Mouse (Mus musculus) midbrain, postnatal 0 days (tissue): ENCODE measurements at regions not wholly inside any gene's neighbourhood (a gene's known extent, or its start where the extent isn't known, plus 50 kb on each side); places are given as distances from the start of the nearest gene placed in this dataset.
A peak's percentile ranks its signal among the peaks of the same experiment; 100 is the strongest.

Source experiments
- ATAC-seq: fragments of 200-750 bp; cut with Nextera tagmentation; 2 replicates; pipeline ENCODE4 v1.8.0; 2017; ENCODE audit warnings: moderate number of reproducible peaks, mild to moderate bottlenecking, moderate TSS enrichment, moderate library complexity; ENCODE audit not compliant: low FRiP score
- DNase-seq: peaks from one replicate; pipeline ENCODE4 v3.0.0-alpha.2; 2015; ENCODE audit warnings: low spot score
- H3K27ac ChIP-seq: fragments of 300-500 bp; sonication (generic); 2 replicates; pipeline ENCODE4 v1.5.1; 2014; ENCODE audit warnings: low read depth, mild to moderate bottlenecking, low read length, mixed read lengths
- H3K27me3 ChIP-seq: fragments of 300-500 bp; sonication (generic); 2 replicates; pipeline ENCODE4 v1.6.1; 2014; ENCODE audit warnings: low read length, control low read depth, mixed read lengths; ENCODE audit not compliant: insufficient read depth
- H3K36me3 ChIP-seq: fragments of 300-500 bp; sonication (generic); 2 replicates; pipeline ENCODE4 v1.6.1; 2014; ENCODE audit warnings: low read length, control low read depth, mixed read lengths; ENCODE audit not compliant: insufficient read depth
- H3K4me1 ChIP-seq: fragments of 300-500 bp; sonication (generic); 2 replicates; pipeline ENCODE4 v1.6.1; 2014; ENCODE audit warnings: mild to moderate bottlenecking, control low read depth, antibody characterized with exemption, low read length, mixed read lengths; ENCODE audit not compliant: insufficient read depth
- H3K4me2 ChIP-seq: fragments of 300-500 bp; sonication (generic); 2 replicates; pipeline ENCODE4 v1.6.1; 2014; ENCODE audit warnings: low read depth, mild to moderate bottlenecking, low read length, mixed read lengths; ENCODE audit not compliant: poor library complexity, severe bottlenecking
- H3K4me3 ChIP-seq: fragments of 300-500 bp; sonication (generic); 2 replicates; pipeline ENCODE4 v1.5.1; 2014; ENCODE audit warnings: low read depth, mild to moderate bottlenecking, low read length, moderate library complexity
- H3K9ac ChIP-seq: fragments of 300-500 bp; sonication (generic); replicated peaks from 2 replicates; pipeline ENCODE4 v1.6.1; 2014; ENCODE audit warnings: mild to moderate bottlenecking, low read length, moderate library complexity, mixed read lengths; ENCODE audit not compliant: poor library complexity, severe bottlenecking
- H3K9me3 ChIP-seq: fragments of 300-500 bp; sonication (generic); 2 replicates; pipeline ENCODE4 v1.6.1; 2016; ENCODE audit warnings: low read length, control low read depth
- CTCF ChIP-seq: IDR thresholded peaks from 2 replicates; pipeline ENCODE4 v1.5.1; 2016; ENCODE audit warnings: antibody characterized with exemption, mild to moderate bottlenecking
- WGBS: fragments of 180-500 bp; shearing (Covaris S2); extraction: QIAGEN DNeasy Blood & Tissue Kit; methylation state at CpG from one replicate; pipeline ENCODE4 v1.1.7; 2014; 5-methylcytosine and 5-hydroxymethylcytosine counted together

DNA sequence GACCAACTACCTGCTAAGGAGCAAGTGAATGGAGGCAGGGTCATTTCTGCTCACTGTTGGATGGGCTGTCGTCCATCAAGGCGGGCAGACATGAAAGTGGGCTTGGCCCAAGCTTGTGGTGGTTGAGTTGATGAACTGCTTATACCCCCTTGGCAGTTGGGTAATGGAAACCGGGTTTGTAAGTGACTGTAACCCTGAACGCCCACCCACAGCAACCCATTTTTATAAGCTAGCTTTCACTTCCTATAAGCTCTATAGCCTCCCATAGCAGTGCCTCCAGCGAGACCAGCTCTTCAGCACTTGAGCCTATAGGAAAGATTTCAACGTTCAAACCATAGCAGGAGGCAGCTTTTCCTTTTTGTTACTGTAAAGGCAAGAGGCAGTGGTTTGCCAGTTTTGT, 116.2 kb downstream of the Mbl2 start:
- H3K27me3 ChIP-seq = no peaks in the 10 kb centered on the region
- 84% methylated on average over 6 of the region's 6 CpGs for WGBS
- no peak overlapping the region for H3K4me2 ChIP-seq
- no peak for DNase-seq
- no peak for ATAC-seq
- no peaks in the 10 kb centered on the region for H3K4me1 ChIP-seq
- H3K36me3 ChIP-seq = no peaks in the 10 kb centered on the region
- no peak overlapping the region for H3K9ac ChIP-seq
- no peak overlapping the region for H3K27ac ChIP-seq
- no peak for TF ChIP-seq CTCF
- no peak overlapping the region for H3K4me3 ChIP-seq
- H3K9me3 ChIP-seq = no peaks in the 10 kb centered on the region

DNA sequence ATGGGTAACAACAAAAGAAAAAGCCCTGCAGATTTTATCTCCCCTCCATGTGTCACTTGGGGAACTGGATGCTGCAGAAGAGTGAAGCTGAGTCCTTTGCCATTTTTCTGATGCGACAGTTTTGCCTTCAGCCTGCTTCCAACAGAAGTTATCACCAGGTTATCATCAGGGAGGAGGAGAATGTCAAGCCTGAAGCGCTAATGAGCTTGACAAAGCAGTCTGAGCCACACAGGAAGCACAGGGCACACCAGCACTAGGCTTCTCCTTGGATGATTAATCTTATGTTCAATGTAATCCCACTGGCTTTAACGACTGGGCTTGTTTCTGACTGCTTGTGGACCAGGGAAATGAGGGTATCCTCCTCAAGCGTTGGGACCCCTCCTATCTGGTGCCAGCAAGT, 122.2 kb downstream of the Mbl2 start:
- Histone ChIP-seq H3K9ac (no peak overlapping the region), H3K9me3 (no peaks in the 10 kb centered on the region), H3K4me2 (no peak overlapping the region), H3K27ac (no peak overlapping the region), H3K4me3 (no peak overlapping the region), H3K4me1 (no peaks in the 10 kb centered on the region), H3K36me3 (no peaks in the 10 kb centered on the region), H3K27me3 (no peaks in the 10 kb centered on the region)
- no peak for ATAC-seq
- WGBS = 33% methylated on average over 4 of the region's 4 CpGs
- TF ChIP-seq CTCF = no peak
- DNase-seq = no peak

DNA sequence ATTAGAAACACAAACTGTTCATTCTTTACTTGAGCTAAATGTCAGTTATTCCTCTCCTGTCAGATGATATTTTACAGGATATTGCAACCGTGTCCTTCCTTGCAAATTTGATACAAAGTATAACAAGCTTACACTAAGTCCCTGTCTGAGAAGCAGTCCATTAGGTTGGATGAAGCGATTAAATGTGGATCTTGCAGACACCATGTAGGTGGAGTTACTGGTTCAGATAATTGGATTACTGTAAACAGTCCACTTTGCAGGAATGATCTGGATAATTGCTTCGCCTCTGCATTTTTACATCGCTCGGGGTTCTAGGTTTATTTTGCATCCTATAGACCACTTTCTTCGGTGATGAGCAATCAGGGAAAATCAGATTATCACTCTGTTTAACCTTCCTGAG, 126.2 kb downstream of the Mbl2 start:
- Histone ChIP-seq H3K36me3 (no peaks in the 10 kb centered on the region), H3K9me3 (no peaks in the 10 kb centered on the region), H3K27me3 (no peaks in the 10 kb centered on the region), H3K27ac (no peak overlapping the region), H3K4me2 (no peak overlapping the region), H3K4me3 (no peak overlapping the region), H3K9ac (no peak overlapping the region), H3K4me1 (no peaks in the 10 kb centered on the region)
- no peak for ATAC-seq
- no peak for DNase-seq
- 52% methylated on average over 6 of the region's 6 CpGs for WGBS
- TF ChIP-seq CTCF = no peak

DNA sequence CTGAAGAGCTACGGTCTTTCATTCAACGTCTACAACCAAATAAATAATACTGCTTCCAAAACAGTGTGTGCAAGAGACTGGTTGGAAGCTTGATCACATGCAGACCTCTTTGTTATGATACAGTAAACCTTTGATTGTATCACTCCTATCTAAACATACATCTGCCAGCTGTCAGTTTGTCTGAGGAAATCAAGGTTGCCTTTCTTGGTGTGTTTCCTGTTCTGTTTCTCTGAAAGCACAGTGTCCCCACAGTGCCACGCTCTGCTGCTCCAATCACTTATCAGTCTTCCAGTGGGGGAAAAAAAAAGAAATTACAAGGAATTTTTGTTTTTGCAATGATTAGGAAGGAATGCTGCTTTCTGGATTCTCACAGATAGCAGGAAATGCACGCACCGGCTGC, 139.2 kb downstream of the Mbl2 start:
- Histone ChIP-seq H3K36me3 (no peaks in the 10 kb centered on the region), H3K4me2 (no peak overlapping the region), H3K4me3 (no peak overlapping the region), H3K27me3 (no peaks in the 10 kb centered on the region), H3K27ac (no peak overlapping the region), H3K9ac (no peak overlapping the region), H3K4me1 (no peaks in the 10 kb centered on the region), H3K9me3 (no peaks in the 10 kb centered on the region)
- ATAC-seq = no peak
- no peak for DNase-seq
- 77% methylated on average over 5 of the region's 5 CpGs for WGBS
- TF ChIP-seq CTCF = no peak

DNA sequence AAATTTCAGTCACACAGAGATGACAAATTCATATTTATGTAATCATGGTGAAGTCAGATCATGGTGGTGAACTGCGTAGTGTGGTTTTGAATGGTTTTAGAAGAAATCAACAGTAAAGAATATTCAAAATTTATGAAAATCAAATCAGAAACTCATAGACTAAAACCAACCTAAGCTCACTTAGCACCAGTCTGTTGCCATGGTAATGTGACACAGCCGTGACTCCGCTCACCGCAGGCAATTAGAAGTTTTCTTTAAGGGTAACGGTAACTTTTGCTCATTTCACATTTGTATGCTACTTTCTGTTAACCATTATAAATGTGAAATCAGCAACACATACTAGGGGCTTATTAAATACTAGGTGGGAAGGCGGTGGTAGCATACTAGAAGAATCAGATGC, 147.0 kb downstream of the Mbl2 start:
- Histone ChIP-seq H3K36me3 (no peaks in the 10 kb centered on the region), H3K4me1 (no peaks in the 10 kb centered on the region), H3K4me3 (no peak overlapping the region), H3K27me3 (no peaks in the 10 kb centered on the region), H3K9me3 (no peaks in the 10 kb centered on the region), H3K27ac (no peak overlapping the region), H3K4me2 (no peak overlapping the region), H3K9ac (no peak overlapping the region)
- DNase-seq = peak; percentile 22
- TF ChIP-seq CTCF = no peak
- no peak for ATAC-seq
- 42% methylated on average over 6 of the region's 6 CpGs for WGBS

DNA sequence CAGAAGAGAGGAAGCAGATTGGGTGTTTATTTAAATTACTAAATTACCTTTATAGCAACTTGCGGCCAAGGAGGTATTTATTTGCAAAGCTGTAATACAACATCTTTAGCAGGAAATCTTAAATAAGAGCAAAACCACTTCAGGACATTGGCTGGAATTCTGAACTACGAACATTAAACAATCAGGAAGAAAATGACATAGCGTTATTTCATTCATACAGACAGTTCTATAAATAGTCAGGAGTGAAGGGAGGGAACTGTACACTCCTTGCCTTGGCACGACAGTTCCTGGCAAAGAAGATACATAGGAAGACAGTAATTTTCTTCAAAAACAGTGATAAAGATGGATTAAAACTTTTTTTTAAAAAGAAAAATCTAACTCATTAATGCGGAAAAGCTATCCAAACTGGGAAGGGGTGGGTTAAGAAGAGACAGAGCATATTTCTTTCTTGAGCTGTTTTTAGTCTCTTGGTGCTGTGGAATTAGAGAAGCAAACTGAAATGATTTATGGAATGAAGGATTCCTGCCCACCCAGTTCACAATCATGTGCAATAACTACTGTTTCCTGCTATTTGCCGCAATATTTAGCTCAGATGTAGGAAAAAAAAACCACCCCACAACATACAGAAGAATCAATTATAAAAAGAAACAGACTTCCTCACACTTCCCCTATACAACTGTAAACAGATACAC, 147.9 kb downstream of the Mbl2 start:
- Histone ChIP-seq H3K4me3 (no peak overlapping the region), H3K4me2 (no peak overlapping the region), H3K9me3 (no peaks in the 10 kb centered on the region), H3K9ac (no peak overlapping the region), H3K4me1 (no peaks in the 10 kb centered on the region), H3K36me3 (no peaks in the 10 kb centered on the region), H3K27ac (no peak overlapping the region), H3K27me3 (no peaks in the 10 kb centered on the region)
- DNase-seq (no peak), ATAC-seq (no peak)
- no peak for TF ChIP-seq CTCF
- 74% methylated on average over 6 of the region's 6 CpGs for WGBS
